Mouse (Mus musculus) layer of hippocampus, postnatal 25 days (tissue): ENCODE results near the gene Mms19. TPM values are rescaled to one million over a fixed set of nuclear protein-coding genes. Genes with fewer than 3 reads are reported as not detected.

Experiments used
- DNase-seq, 2 experiments: peaks; one replicate each; pipeline ENCODE4 v3.0.0; 2022; ENCODE audit warnings: mixed read lengths in 2 of 2, low spot score in 1 of 2; ENCODE audit errors: extremely low spot score in 1 of 2
- total RNA-seq, 2 experiments: library from RNA; stranded (reverse); gene quantifications; 2 replicates each; pipeline ENCODE4 v1.2.3; 2021

The Mms19 gene
- total RNA-seq, 2 experiments from 2014 or later: 28.6 to 42.0 TPM

- no peak for DNase-seq
These were observed 75.7 kb downstream of the Mms19 start for GRCm38 (mm10) chr19:41905246-41905645.

- no peak for DNase-seq
These were observed 77.9 kb downstream of the Mms19 start for GRCm38 (mm10) chr19:41902848-41903593.

- no peak for DNase-seq
These were observed 79.3 kb downstream of the Mms19 start for GRCm38 (mm10) chr19:41901696-41902095.

- no peak for DNase-seq
These were observed 80.4 kb downstream of the Mms19 start for GRCm38 (mm10) chr19:41900495-41901090.

GRCm38 (mm10) chr19:41898860-41899259 lies 82.1 kb downstream of the Mms19 start:
- no peak for DNase-seq

- no peak for DNase-seq
These were observed 84.6 kb downstream of the Mms19 start for GRCm38 (mm10) chr19:41896319-41896711.

- peak; percentile 56 to 62 for DNase-seq
These were observed 85.3 kb downstream of the Mms19 start, which contains the start of gene Rrp12 for GRCm38 (mm10) chr19:41895460-41896318. Rrp12 (minus strand) TSS chr19:41896173.

GRCm38 (mm10) chr19:41894959-41895358 lies 86.0 kb downstream of the Mms19 start:
- DNase-seq: no peak

Other genes starting within 250 kb of the Mms19 start
- 100 to 1,000 TPM; 180 to 224 TPM for gene Slit1, start 237.5 kb downstream of the Mms19 start, total RNA-seq
- gene Arhgap19, start 179.1 kb downstream of the Mms19 start, total RNA-seq: 1 to 10 TPM; 2.4 to 2.5 TPM
- gene Frat1, start 151.2 kb downstream of the Mms19 start, total RNA-seq: 10 to 100 TPM; 22.4 to 24.8 TPM
- 10 to 100 TPM; 13.9 to 14.9 TPM for gene Frat2, start 133.0 kb downstream of the Mms19 start, total RNA-seq
- gene Rrp12, start 85.0 kb downstream of the Mms19 start, total RNA-seq: 10 to 100 TPM; 32.9 to 33.5 TPM
- 100 to 1,000 TPM; 510 to 584 TPM for gene Pgam1, start 69.2 kb downstream of the Mms19 start, total RNA-seq
- gene Exosc1, start 47.7 kb downstream of the Mms19 start, total RNA-seq: 10 to 100 TPM; 28.3 to 32.4 TPM
- gene Zdhhc16, start 47.7 kb downstream of the Mms19 start, total RNA-seq: 10 to 100 TPM; 46.4 to 50.9 TPM
- gene Ubtd1, start 606 bp upstream of the Mms19 start, total RNA-seq: 10 to 100 TPM; 13.7 to 14.0 TPM
- gene Ankrd2, start 54.8 kb upstream of the Mms19 start, total RNA-seq: not detected
- 1 to 10 TPM; 5.2 to 8.2 TPM for gene Hoga1, start 64.5 kb upstream of the Mms19 start, total RNA-seq
- 1 to 10 TPM in 1 of 2 experiments, under 1 TPM in 1; 0.76 to 1.6 TPM for gene 4933411K16Rik, start 71.1 kb upstream of the Mms19 start, total RNA-seq
- 10 to 100 TPM; 71.1 to 72.9 TPM for gene Morn4, start 105.2 kb upstream of the Mms19 start, total RNA-seq
- 10 to 100 TPM; 62.8 to 67.1 TPM for gene Pi4k2a, start 109.3 kb upstream of the Mms19 start, total RNA-seq
- gene Avpi1, start 147.9 kb upstream of the Mms19 start, total RNA-seq: 10 to 100 TPM; 19.7 to 21.7 TPM
- 1 to 10 TPM; 6.3 to 7.6 TPM for gene Marveld1, start 166.2 kb upstream of the Mms19 start, total RNA-seq
- 10 to 100 TPM; 82.6 to 99.8 TPM for gene Zfyve27, start 182.8 kb upstream of the Mms19 start, total RNA-seq
- gene Sfrp5, start 221.1 kb upstream of the Mms19 start, total RNA-seq: not detected